Mouse (Mus musculus): Measurements from ENCODE around the gene Tgoln1. TPM values are rescaled to one million over a fixed set of nuclear protein-coding genes. Genes with fewer than 3 reads are reported as not detected.

The Tgoln1 gene
- polyA plus RNA-seq, 1 experiment, result 33.6 TPM

GRCm38 (mm10) chr6:72562894-72563293, 53.9 kb downstream of the Tgoln1 start:
- WGBS, result 81% methylated on average over 5 of the region's 5 CpGs
- no peak for DNase-seq (ENCODE audit: low read depth, low spot score)

GRCm38 (mm10) chr6:72562486-72562885, 54.3 kb downstream of the Tgoln1 start:
- 79% methylated on average over 6 of the region's 6 CpGs for WGBS
- DNase-seq (ENCODE audit: low read depth, low spot score), result no peak

- no peak for DNase-seq (ENCODE audit: low read depth, low spot score)
- WGBS, result 85% methylated on average over 8 of the region's 8 CpGs
Observed at GRCm38 (mm10) chr6:72560801-72561200, 56.0 kb downstream of the Tgoln1 start.

Other genes with a start within 250 kb of the Tgoln1 start
- 19.3 and 21.7 TPM in 2 replicates for gene Vamp5, start 236.5 kb downstream of the Tgoln1 start, polyA plus RNA-seq (2012; rRNA removed)
- gene Vamp8, start 226.3 kb downstream of the Tgoln1 start, polyA plus RNA-seq (2012; rRNA removed), result 280 and 288 TPM in 2 replicates
- 9.3 and 12.4 TPM in 2 replicates for gene Ggcx, start 202.7 kb downstream of the Tgoln1 start, polyA plus RNA-seq (2012; rRNA removed)
- 50.9 and 66.5 TPM in 2 replicates for gene Mat2a, start 177.4 kb downstream of the Tgoln1 start, polyA plus RNA-seq (2012; rRNA removed)
- 11.3 and 17.2 TPM in 2 replicates for gene Sh2d6, start 95.3 kb downstream of the Tgoln1 start, polyA plus RNA-seq (2012; rRNA removed)
- gene Capg, start 72.6 kb downstream of the Tgoln1 start, polyA plus RNA-seq (2012; rRNA removed), result 27.2 and 38.0 TPM in 2 replicates
- gene Elmod3, start 18.6 kb downstream of the Tgoln1 start, polyA plus RNA-seq (2012; rRNA removed), result 18.3 and 26.8 TPM in 2 replicates
- 22.9 and 40.1 TPM in 2 replicates for gene Retsat, start 18.5 kb downstream of the Tgoln1 start, polyA plus RNA-seq (2012; rRNA removed)
- gene Tcf7l1, start 172.3 kb upstream of the Tgoln1 start, polyA plus RNA-seq (2012; rRNA removed), result 3.9 and 4.9 TPM in 2 replicates

Data from large intestine, adult 2 months (tissue).